Mouse (Mus musculus): ENCODE data around the gene Calhm4. TPM values are rescaled to one million over a fixed set of nuclear protein-coding genes. Genes with fewer than 3 reads are reported as not detected.

Gene Calhm4
- polyA plus RNA-seq, 1 experiment from 2014 or later, result not detected

DNA sequence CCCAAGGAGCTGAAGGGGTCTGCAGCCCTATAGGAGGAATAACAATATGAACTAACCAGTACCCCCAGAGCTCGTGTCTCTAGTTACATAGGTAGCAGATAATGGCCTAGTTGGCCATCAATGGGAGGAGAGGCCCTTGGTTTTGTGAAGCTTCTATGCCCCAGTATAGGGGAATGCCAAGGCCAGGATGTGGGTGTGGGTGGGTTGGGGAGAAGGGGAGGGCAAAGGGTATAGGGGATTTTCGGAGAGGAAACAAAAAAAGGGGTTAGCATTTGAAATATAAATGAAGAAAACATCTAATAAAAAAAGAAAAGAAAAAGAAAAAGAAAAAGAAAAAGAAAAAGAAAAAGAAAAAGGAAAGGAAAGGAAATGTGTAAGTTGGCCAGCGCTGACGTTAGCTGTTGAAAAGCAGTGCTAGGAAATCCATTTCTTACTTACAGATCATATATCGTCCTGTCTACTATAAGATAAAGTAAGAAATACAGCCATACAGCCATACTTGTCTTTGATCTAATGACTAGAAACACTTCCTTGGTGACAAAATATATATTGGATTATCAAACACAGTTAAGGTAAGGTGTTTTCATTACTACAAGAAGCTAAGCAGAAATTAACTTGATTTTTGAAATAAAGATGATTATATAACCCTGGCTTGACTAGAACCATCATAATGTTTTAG, 30.6 kb upstream of the Calhm4 start:
- H3K4me3 ChIP-seq (ENCODE audit: low read depth, low read length), result no peak overlapping the region
- WGBS, result 79% methylated on average over 5 of the region's 5 CpGs
- no peak for ATAC-seq (ENCODE audit: low FRiP score, low TSS enrichment)
- H3K4me1 ChIP-seq (replicated peaks; ENCODE audit: control insufficient read depth, insufficient read depth), result no peaks in the 10 kb centered on the region; the same call in 1 of the 2 replicates
- no peaks in the 10 kb centered on the region for H3K9me3 ChIP-seq (ENCODE audit: control insufficient read depth, low read length)
- H3K36me3 ChIP-seq (ENCODE audit: control insufficient read depth, insufficient read depth, low read length), result no peaks in the 10 kb centered on the region
- no peak overlapping the region for H3K9ac ChIP-seq (ENCODE audit: low read length)
- H3K27ac ChIP-seq (replicated peaks), result no peak overlapping the region
- no peak overlapping the region for H3K4me2 ChIP-seq (replicated peaks; ENCODE audit: low read depth)
- DNase-seq (ENCODE audit: low spot score), result no peak
- H3K27me3 ChIP-seq (ENCODE audit: control insufficient read depth, insufficient read depth, low read length), result no peaks in the 10 kb centered on the region
- TF ChIP-seq EP300 (optimal IDR thresholded peaks at IDR 0.05), result no peak
- no peak for TF ChIP-seq CTCF (IDR thresholded peaks at IDR 0.05; ENCODE audit: low read depth)

DNA sequence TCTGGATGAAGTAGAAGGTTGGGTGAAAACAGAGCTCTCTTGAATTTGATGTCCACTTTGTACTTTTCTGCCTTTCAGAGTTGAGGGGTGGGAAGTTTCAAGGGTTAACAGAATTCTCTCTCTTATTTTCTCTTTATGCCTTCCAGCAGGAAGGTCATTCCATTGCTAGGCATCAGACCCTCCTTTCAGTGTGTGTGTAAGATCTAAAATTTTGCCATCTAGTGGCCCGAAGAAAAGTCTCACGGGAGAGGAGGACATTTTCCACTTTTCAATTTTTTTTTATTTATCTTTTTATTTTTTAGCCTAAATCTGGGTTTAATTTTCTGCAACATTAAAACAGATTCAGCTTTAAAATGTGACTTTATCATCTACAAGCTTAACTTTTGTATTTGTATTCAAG, 27.5 kb upstream of the Calhm4 start:
- peak; percentile 43 for TF ChIP-seq CTCF (IDR thresholded peaks at IDR 0.05; ENCODE audit: low read depth)
- no peak for TF ChIP-seq EP300 (optimal IDR thresholded peaks at IDR 0.05)
- H3K9me3 ChIP-seq (ENCODE audit: control insufficient read depth, low read length), result no peaks in the 10 kb centered on the region
- 53% methylated on average over 2 of the region's 2 CpGs for WGBS
- H3K9ac ChIP-seq (ENCODE audit: low read length), result no peak overlapping the region
- H3K36me3 ChIP-seq (ENCODE audit: control insufficient read depth, insufficient read depth, low read length), result no peaks in the 10 kb centered on the region
- no peak overlapping the region for H3K4me2 ChIP-seq (replicated peaks; ENCODE audit: low read depth)
- no peak overlapping the region for H3K4me3 ChIP-seq (ENCODE audit: low read depth, low read length)
- no peak overlapping the region for H3K27ac ChIP-seq (replicated peaks)
- H3K27me3 ChIP-seq (ENCODE audit: control insufficient read depth, insufficient read depth, low read length), result no peaks in the 10 kb centered on the region
- DNase-seq (ENCODE audit: low spot score) (no peak), ATAC-seq (ENCODE audit: low FRiP score, low TSS enrichment) (no peak)
- H3K4me1 ChIP-seq (replicated peaks; ENCODE audit: control insufficient read depth, insufficient read depth), result no peaks in the 10 kb centered on the region; the same call in 1 of the 2 replicates

DNA sequence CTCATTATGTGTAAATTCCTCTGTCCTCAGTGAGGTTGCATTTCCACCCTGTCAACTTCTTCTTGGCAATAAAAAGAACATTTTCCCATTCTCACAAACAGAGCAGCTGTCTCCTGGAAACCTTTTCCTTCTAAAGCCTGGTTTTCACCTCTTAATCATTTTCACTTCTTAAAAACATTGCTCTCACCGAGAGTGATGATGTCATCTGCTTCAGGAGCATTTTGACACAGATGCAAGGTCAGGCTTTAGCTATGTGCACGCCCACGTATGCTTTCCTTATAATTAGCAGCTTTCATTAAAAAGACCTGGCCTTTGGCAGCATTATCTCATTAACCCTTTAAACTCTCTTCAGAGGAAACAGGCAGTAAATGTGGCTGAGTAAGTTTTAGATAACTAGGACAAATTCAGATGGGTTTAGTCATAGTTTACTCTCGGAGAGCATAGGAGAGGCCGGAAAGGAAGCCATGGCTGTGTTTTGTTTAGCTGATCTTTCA, 26.9 kb upstream of the Calhm4 start:
- H3K4me1 ChIP-seq (replicated peaks; ENCODE audit: control insufficient read depth, insufficient read depth), result no peaks in the 10 kb centered on the region; the same call in 1 of the 2 replicates
- no peak overlapping the region for H3K4me3 ChIP-seq (ENCODE audit: low read depth, low read length)
- ATAC-seq (ENCODE audit: low FRiP score, low TSS enrichment) (peak; percentile 57; the same call in 1 of the 2 replicates), DNase-seq (ENCODE audit: low spot score) (no peak)
- 10% methylated on average over 5 of the region's 5 CpGs for WGBS
- no peak for TF ChIP-seq EP300 (optimal IDR thresholded peaks at IDR 0.05)
- no peak for TF ChIP-seq CTCF (IDR thresholded peaks at IDR 0.05; ENCODE audit: low read depth)
- no peak overlapping the region for H3K27ac ChIP-seq (replicated peaks)
- no peak overlapping the region for H3K9ac ChIP-seq (ENCODE audit: low read length)
- no peaks in the 10 kb centered on the region for H3K27me3 ChIP-seq (ENCODE audit: control insufficient read depth, insufficient read depth, low read length)
- no peaks in the 10 kb centered on the region for H3K9me3 ChIP-seq (ENCODE audit: control insufficient read depth, low read length)
- H3K36me3 ChIP-seq (ENCODE audit: control insufficient read depth, insufficient read depth, low read length), result no peaks in the 10 kb centered on the region
- 0 out of 2 replicates have a peak overlapping the region, but pooled peaks have one; percentile 12 for H3K4me2 ChIP-seq (replicated peaks; ENCODE audit: low read depth)

DNA sequence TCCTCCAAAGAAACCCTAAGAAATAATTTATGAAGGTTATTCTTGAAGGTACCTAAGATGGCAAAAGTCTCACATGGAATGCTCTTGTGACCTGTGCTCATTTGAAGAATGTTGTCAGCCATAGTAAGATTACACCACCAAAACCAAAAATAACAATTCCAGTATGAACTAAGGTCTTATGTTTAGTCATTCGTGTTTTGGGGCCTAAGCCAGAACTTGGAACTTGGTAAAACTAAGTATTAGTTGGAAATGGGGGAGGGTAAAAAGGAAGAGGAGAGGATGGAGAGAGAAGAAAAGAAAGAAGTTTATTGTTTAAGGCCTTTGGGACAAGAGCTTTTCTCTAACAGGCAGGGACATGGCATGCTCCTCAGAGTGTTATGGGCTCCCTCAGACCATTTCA, 25.5 kb upstream of the Calhm4 start:
- ATAC-seq (ENCODE audit: low FRiP score, low TSS enrichment), result no peak
- Histone ChIP-seq H3K4me1 (replicated peaks; ENCODE audit: control insufficient read depth, insufficient read depth) (no peaks in the 10 kb centered on the region; the same call in 1 of the 2 replicates), H3K4me3 (ENCODE audit: low read depth, low read length) (no peak overlapping the region), H3K27ac (replicated peaks) (no peak overlapping the region), H3K36me3 (ENCODE audit: control insufficient read depth, insufficient read depth, low read length) (no peaks in the 10 kb centered on the region), H3K9me3 (ENCODE audit: control insufficient read depth, low read length) (no peaks in the 10 kb centered on the region), H3K4me2 (replicated peaks; ENCODE audit: low read depth) (no peak overlapping the region), H3K9ac (ENCODE audit: low read length) (no peak overlapping the region), H3K27me3 (ENCODE audit: control insufficient read depth, insufficient read depth, low read length) (no peaks in the 10 kb centered on the region)
- no peak for DNase-seq (ENCODE audit: low spot score)
- 67% methylated on average over 1 of the region's 1 CpGs for WGBS
- no peak for TF ChIP-seq EP300 (optimal IDR thresholded peaks at IDR 0.05)
- no peak for TF ChIP-seq CTCF (IDR thresholded peaks at IDR 0.05; ENCODE audit: low read depth)

DNA sequence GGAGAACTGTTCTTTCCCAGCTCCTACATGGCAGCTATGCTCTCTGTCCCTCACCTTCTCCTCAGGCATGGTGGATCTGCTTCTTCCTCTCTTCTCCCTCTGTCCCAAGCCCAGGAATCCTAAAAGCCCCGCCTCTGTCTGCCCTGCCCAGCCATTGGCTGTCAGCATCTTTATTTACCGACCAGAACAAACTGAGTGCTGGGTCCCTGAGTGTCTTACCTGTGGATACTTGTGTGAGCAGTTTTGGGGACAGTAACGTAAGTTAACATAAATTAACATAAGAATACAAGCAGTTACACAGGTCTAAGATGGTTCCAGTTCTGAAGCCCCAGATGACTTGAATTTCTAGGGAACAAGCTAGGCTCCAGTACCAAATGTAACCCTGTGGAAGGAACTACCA, 22.5 kb upstream of the Calhm4 start:
- no peak for DNase-seq (ENCODE audit: low spot score)
- no peaks in the 10 kb centered on the region for H3K9me3 ChIP-seq (ENCODE audit: control insufficient read depth, low read length)
- H3K27me3 ChIP-seq (ENCODE audit: control insufficient read depth, insufficient read depth, low read length), result no peaks in the 10 kb centered on the region
- no peaks in the 10 kb centered on the region for H3K36me3 ChIP-seq (ENCODE audit: control insufficient read depth, insufficient read depth, low read length)
- no peak for ATAC-seq (ENCODE audit: low FRiP score, low TSS enrichment)
- no peak overlapping the region for H3K4me2 ChIP-seq (replicated peaks; ENCODE audit: low read depth)
- no peak overlapping the region for H3K27ac ChIP-seq (replicated peaks)
- TF ChIP-seq CTCF (IDR thresholded peaks at IDR 0.05; ENCODE audit: low read depth) (no peak), EP300 (optimal IDR thresholded peaks at IDR 0.05) (no peak)
- H3K9ac ChIP-seq (ENCODE audit: low read length), result no peak overlapping the region
- no peaks in the 10 kb centered on the region; the same call in 1 of the 2 replicates for H3K4me1 ChIP-seq (replicated peaks; ENCODE audit: control insufficient read depth, insufficient read depth)
- H3K4me3 ChIP-seq (ENCODE audit: low read depth, low read length), result no peak overlapping the region
- 39% methylated on average over 3 of the region's 3 CpGs for WGBS

DNA sequence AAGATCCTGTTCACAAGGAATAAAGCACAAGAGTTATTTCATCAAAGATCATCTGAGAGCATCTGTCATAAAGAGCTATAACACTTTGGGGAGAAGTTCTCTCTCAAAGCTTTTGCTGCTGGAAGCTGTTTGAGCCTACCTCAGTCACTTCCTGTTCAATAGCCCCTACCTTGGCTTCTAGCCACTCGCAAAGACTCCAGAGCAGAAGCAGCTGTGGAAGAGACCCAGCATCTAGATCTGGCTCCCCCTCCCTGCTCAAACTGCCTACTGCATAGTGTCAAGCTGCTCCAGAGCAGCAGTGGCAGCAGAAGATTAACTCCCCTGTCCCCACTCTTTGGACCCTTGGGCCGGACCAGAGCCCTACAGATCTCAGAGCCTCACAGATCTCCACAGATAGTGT, 9.9 kb upstream of the Calhm4 start:
- Histone ChIP-seq H3K4me2 (replicated peaks; ENCODE audit: low read depth) (no peak overlapping the region), H3K4me3 (ENCODE audit: low read depth, low read length) (no peak overlapping the region), H3K9ac (ENCODE audit: low read length) (no peak overlapping the region), H3K27me3 (ENCODE audit: control insufficient read depth, insufficient read depth, low read length) (no peaks in the 10 kb centered on the region), H3K4me1 (replicated peaks; ENCODE audit: control insufficient read depth, insufficient read depth) (no peaks in the 10 kb centered on the region), H3K27ac (replicated peaks) (no peak overlapping the region), H3K36me3 (ENCODE audit: control insufficient read depth, insufficient read depth, low read length) (no peaks in the 10 kb centered on the region), H3K9me3 (ENCODE audit: control insufficient read depth, low read length) (no peaks in the 10 kb centered on the region)
- TF ChIP-seq EP300 (optimal IDR thresholded peaks at IDR 0.05), result no peak
- DNase-seq (ENCODE audit: low spot score) (no peak), ATAC-seq (ENCODE audit: low FRiP score, low TSS enrichment) (no peak)
- WGBS, result 66% methylated on average over 2 of the region's 2 CpGs
